Mouse (Mus musculus) liver, embryonic 13.5 days (tissue): Measurements from ENCODE around the gene Klrg1. TPM values are rescaled to one million over a fixed set of nuclear protein-coding genes. Genes with fewer than 3 reads are reported as not detected.

Experiments used
- ATAC-seq: fragments of 200-750 bp; cut with Nextera tagmentation; 2 replicates; pipeline ENCODE4 v1.8.0; 2017; ENCODE audit warnings: low read depth, mild to moderate bottlenecking, moderate number of reproducible peaks, moderate library complexity
- DNase-seq: peaks from one replicate; pipeline ENCODE4 v3.0.0; 2022
- H3K27ac ChIP-seq: fragments of 300-500 bp; sonication (generic); 2 replicates; pipeline ENCODE4 v1.5.1; 2015; ENCODE audit warnings: moderate library complexity, mild to moderate bottlenecking, inconsistent platforms
- H3K27me3 ChIP-seq: fragments of 300-500 bp; sonication (generic); 2 replicates; pipeline ENCODE4 v1.6.1; 2015; ENCODE audit warnings: mild to moderate bottlenecking, inconsistent platforms
- H3K36me3 ChIP-seq: fragments of 300-500 bp; sonication (generic); 2 replicates; pipeline ENCODE4 v1.6.1; 2015; ENCODE audit warnings: mild to moderate bottlenecking, inconsistent platforms
- H3K4me1 ChIP-seq: fragments of 300-500 bp; sonication (generic); replicated peaks from 2 replicates; pipeline ENCODE4 v1.6.1; 2015; ENCODE audit warnings: inconsistent platforms
- H3K4me2 ChIP-seq: fragments of 300-500 bp; sonication (generic); 2 replicates; pipeline ENCODE4 v1.6.1; 2015; ENCODE audit warnings: inconsistent platforms, mild to moderate bottlenecking, moderate library complexity
- H3K4me3 ChIP-seq: fragments of 300-500 bp; sonication (generic); replicated peaks from 2 replicates; pipeline ENCODE4 v1.5.1; 2015; ENCODE audit warnings: mild to moderate bottlenecking, inconsistent platforms
- H3K9ac ChIP-seq: fragments of 300-500 bp; sonication (generic); 2 replicates; pipeline ENCODE4 v1.6.1; 2015; ENCODE audit warnings: mild to moderate bottlenecking, inconsistent platforms
- H3K9me3 ChIP-seq: fragments of 300-500 bp; sonication (generic); replicated peaks from 2 replicates; pipeline ENCODE4 v1.6.1; 2016; ENCODE audit warnings: inconsistent platforms
- WGBS: fragments of 180-500 bp; shearing (Covaris S2); methylation state at CpG from one replicate; pipeline ENCODE4 v1.1.7; 2015; ENCODE audit not compliant: insufficient replicate concordance; 5-methylcytosine and 5-hydroxymethylcytosine counted together
- polyA plus RNA-seq: library from polyadenylated mRNA; unstranded; fragments of >200 nt; fragmentation: Nextera tagmentation; extraction: Ambion mirVana; gene quantifications from 2 replicates; pipeline ENCODE4 v1.2.1, GENCODE M21; 2015

Gene Klrg1
- polyA plus RNA-seq, 1 experiment from 2014 or later = not detected

DNA sequence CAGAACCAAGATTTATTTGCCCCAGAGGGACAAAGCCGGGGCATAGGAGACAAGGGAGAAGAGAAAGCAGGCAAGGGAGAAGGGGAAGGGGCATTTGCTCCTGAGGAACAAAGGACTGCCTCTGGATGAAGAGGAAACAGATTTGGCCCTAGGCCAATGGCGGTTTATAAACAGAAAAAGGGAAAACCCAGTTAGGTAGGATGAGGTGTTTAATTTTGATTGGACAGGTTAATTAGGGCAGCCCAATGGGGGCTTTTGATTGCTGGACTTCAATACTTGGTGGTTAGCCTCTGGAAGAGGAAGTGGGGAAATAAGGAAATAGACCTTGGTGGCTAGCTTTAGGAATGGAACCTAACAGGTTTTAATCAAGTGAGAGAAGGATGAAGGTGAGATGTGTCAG is 9.5 kb upstream of the Klrg1 start:
- DNase-seq (no peak), ATAC-seq (no peak)
- Histone ChIP-seq H3K9me3 (no peaks in the 10 kb centered on the region), H3K4me2 (no peak overlapping the region), H3K27me3 (no peaks in the 10 kb centered on the region), H3K4me3 (no peak overlapping the region), H3K4me1 (peaks cover 3% of the 10 kb centered on the region; the same call in 1 of the 2 replicates), H3K36me3 (no peaks in the 10 kb centered on the region), H3K9ac (no peak overlapping the region), H3K27ac (no peak overlapping the region)
- WGBS = 54% methylated on average over 2 of the region's 2 CpGs

GRCm38 (mm10) chr6:122291735-122292134 is 9.1 kb upstream of the Klrg1 start:
- H3K9me3 ChIP-seq = no peaks in the 10 kb centered on the region
- H3K4me2 ChIP-seq = no peak overlapping the region
- no peaks in the 10 kb centered on the region for H3K36me3 ChIP-seq
- H3K27ac ChIP-seq = no peak overlapping the region
- H3K4me3 ChIP-seq = no peak overlapping the region
- H3K27me3 ChIP-seq = no peaks in the 10 kb centered on the region
- DNase-seq (no peak), ATAC-seq (no peak)
- H3K9ac ChIP-seq = no peak overlapping the region
- WGBS = 50% methylated on average over 3 of the region's 3 CpGs
- no peaks in the 10 kb centered on the region for H3K4me1 ChIP-seq

DNA sequence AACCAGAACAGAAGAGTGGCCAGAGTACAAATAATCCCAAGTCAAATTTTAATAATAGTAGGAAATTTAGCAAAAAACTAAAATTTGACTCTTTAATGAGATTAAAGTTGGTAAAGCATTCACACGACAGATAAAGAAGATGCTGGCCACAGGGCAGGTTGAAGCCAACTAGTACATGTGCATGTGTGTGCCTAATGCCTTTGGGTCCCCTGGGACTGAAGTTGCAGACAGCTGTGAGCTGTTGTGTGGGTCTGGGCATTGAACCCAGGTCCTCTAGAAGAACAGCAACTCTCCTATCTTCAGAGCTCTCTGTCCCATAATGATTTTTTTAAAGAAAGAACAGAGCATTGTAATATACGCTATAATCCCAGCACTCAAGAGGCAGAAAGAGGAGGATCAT is 8.6 kb upstream of the Klrg1 start:
- Histone ChIP-seq H3K9ac (no peak overlapping the region), H3K27ac (no peak overlapping the region), H3K36me3 (no peaks in the 10 kb centered on the region), H3K4me1 (no peaks in the 10 kb centered on the region), H3K9me3 (no peaks in the 10 kb centered on the region), H3K27me3 (no peaks in the 10 kb centered on the region), H3K4me3 (no peak overlapping the region), H3K4me2 (no peak overlapping the region)
- WGBS = 60% methylated on average over 2 of the region's 2 CpGs
- no peak for DNase-seq
- no peak for ATAC-seq

DNA sequence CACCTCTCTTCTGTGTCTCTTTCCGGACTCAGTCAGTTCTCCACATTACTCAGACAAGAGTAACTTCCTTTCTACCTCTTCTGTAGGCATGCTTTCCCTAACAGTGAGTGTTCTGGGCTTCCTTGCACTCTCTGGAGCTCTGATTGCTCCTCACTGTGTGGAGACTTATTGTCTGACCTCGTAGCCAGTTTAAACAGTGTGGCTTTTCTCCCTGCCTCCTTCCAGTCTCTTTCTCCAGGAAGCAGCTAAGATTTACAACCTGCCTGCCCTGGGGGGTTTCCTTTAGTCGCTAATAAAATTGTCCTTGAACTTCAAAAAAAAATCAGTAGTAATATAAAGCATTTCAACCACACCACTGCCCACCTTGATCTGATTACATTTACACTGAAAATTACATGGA is 7.6 kb upstream of the Klrg1 start:
- DNase-seq (no peak), ATAC-seq (no peak)
- Histone ChIP-seq H3K9me3 (no peaks in the 10 kb centered on the region), H3K27me3 (no peaks in the 10 kb centered on the region), H3K27ac (no peak overlapping the region), H3K36me3 (no peaks in the 10 kb centered on the region), H3K4me3 (no peak overlapping the region), H3K4me2 (no peak overlapping the region), H3K4me1 (no peaks in the 10 kb centered on the region), H3K9ac (no peak overlapping the region)
- WGBS = 27% methylated on average over 3 of the region's 3 CpGs

DNA sequence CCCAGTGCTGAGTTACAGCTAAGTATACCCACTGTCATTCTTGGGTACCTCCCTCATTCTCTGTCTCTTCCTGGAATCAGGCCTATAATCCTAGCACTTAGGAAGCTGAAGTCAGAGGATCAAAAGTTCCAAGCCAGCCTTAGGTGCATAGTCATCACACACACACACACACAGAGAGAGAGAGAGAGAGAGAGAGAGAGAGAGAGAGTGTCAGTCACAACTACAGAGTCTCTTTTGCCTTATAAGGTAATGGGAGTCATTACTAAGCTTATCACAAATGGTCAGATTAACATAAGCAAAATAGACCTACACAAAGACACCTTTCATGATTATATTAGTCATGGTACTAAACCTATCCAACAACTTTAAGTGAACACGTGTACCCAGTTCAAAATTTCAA is 6.6 kb upstream of the Klrg1 start:
- 50% methylated on average over 1 of the region's 1 CpGs for WGBS
- H3K27ac ChIP-seq = no peak overlapping the region
- DNase-seq (no peak), ATAC-seq (no peak)
- H3K36me3 ChIP-seq = no peaks in the 10 kb centered on the region
- no peaks in the 10 kb centered on the region for H3K9me3 ChIP-seq
- H3K4me2 ChIP-seq = no peak overlapping the region
- H3K9ac ChIP-seq = no peak overlapping the region
- no peaks in the 10 kb centered on the region for H3K27me3 ChIP-seq
- H3K4me3 ChIP-seq = no peak overlapping the region
- H3K4me1 ChIP-seq = no peaks in the 10 kb centered on the region

DNA sequence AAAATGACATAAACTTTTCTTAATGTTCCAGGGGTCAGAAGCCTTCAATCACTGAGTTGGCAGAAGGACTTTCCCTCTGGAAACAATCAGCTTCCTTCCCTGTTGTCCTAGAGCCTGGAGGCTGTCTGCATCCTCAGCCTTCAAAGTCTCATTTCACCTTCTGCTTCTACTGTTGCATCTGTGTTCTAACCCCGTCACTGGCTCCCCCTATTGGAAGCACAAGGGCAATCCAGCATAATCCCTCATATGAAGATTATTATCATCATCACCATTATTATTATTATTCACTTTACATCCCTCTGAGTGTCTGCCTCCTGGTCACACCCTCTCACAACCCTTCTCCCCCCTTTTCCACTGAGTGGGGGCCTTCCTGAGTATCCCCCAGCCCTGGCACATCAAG is 5.6 kb upstream of the Klrg1 start:
- no peak overlapping the region for H3K4me2 ChIP-seq
- 33% methylated on average over 1 of the region's 1 CpGs for whole genome bisulfite sequencing
- no peak for DNase-seq

DNA sequence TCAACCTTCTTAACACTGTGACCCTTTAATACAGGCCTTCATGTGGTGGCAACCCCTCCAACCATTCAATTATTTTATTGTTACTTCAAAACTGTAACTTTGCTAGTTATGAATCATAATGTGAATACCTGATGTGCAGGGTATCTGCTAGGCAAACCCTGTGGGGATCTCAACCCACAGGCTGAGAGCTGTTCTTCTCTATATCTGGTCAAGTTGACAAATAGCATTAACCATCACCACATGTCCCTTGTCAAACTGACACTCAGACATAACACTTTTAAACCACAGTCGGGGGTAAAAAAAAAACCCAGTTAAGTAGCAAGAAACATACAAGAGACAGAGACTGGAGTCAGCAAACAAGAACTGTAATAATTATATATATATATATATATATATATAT is 2.1 kb upstream of the Klrg1 start:
- 35% methylated on average over 1 of the region's 1 CpGs for WGBS
- H3K36me3 ChIP-seq = no peaks in the 10 kb centered on the region
- no peaks in the 10 kb centered on the region for H3K27me3 ChIP-seq
- H3K4me1 ChIP-seq = no peaks in the 10 kb centered on the region
- no peak overlapping the region for H3K27ac ChIP-seq
- no peak for ATAC-seq
- H3K9ac ChIP-seq = no peak overlapping the region
- no peaks in the 10 kb centered on the region for H3K9me3 ChIP-seq
- no peak overlapping the region for H3K4me2 ChIP-seq
- no peak overlapping the region for H3K4me3 ChIP-seq
- DNase-seq = no peak

More for the DNA sequence above, 5.6 kb upstream of the Klrg1 start:
- no peaks in the 10 kb centered on the region for H3K27me3 ChIP-seq
- H3K4me1 ChIP-seq = no peaks in the 10 kb centered on the region
- H3K36me3 ChIP-seq = no peaks in the 10 kb centered on the region
- no peak overlapping the region for H3K9ac ChIP-seq
- no peak for ATAC-seq
- H3K9me3 ChIP-seq = no peaks in the 10 kb centered on the region
- no peak overlapping the region for H3K4me3 ChIP-seq
- H3K27ac ChIP-seq = no peak overlapping the region

DNA sequence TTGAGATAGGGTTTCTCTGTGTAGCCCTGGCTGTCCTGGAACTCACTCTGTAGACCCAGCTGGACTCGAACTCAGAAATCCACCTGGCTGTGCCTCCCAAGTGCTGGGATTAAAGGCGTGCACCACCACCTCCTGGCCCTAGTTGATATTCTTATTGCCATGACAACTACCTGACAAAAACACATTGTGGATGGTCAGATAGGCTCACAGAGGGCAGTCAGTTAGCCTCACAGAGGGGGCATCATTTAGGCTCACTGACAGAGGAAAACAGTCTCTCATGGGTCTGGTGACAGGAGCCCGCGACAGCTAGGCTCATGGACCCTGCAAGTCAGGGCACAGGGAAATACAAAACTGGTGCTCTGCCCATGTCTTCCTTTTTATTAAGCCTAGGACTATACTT is 1.6 kb upstream of the Klrg1 start:
- H3K4me2 ChIP-seq = no peak overlapping the region
- no peak overlapping the region for H3K9ac ChIP-seq
- ATAC-seq (peak; percentile 47; the same call in 1 of the 2 replicates), DNase-seq (no peak)
- H3K4me1 ChIP-seq = no peaks in the 10 kb centered on the region
- H3K9me3 ChIP-seq = no peaks in the 10 kb centered on the region
- H3K27me3 ChIP-seq = no peaks in the 10 kb centered on the region
- WGBS = 50% methylated on average over 4 of the region's 4 CpGs
- no peaks in the 10 kb centered on the region for H3K36me3 ChIP-seq
- no peak overlapping the region for H3K27ac ChIP-seq
- H3K4me3 ChIP-seq = no peak overlapping the region

DNA sequence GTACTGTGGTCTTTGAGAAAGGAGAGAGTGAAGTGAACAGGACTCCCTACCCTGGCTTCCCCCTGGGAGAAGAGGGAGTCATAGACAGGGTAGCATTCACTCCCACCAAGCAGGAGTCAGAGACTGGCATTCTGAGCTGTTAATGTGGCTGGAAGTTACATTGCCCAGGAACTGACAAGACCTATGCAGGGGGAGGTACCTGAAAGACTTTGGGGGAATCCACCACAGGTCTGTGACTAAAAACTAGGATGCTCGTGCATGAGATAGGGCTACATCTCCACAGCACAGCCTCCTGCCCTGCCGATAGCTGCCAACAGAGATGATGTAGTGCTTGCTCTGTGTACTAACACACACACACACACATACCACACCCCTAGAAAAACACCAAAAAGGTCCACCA is 747 bp upstream of the Klrg1 start:
- DNase-seq = no peak
- Histone ChIP-seq H3K4me3 (no peak overlapping the region), H3K4me1 (no peaks in the 10 kb centered on the region), H3K4me2 (no peak overlapping the region), H3K9me3 (no peaks in the 10 kb centered on the region), H3K27ac (no peak overlapping the region), H3K36me3 (no peaks in the 10 kb centered on the region), H3K27me3 (no peaks in the 10 kb centered on the region), H3K9ac (no peak overlapping the region)
- ATAC-seq = no peak
- WGBS = 78% methylated on average over 2 of the region's 2 CpGs

GRCm38 (mm10) chr6:122276565-122276964 is 6.1 kb downstream of the Klrg1 start:
- Histone ChIP-seq H3K4me3 (no peak overlapping the region), H3K36me3 (no peaks in the 10 kb centered on the region), H3K27ac (no peak overlapping the region), H3K27me3 (no peaks in the 10 kb centered on the region), H3K9ac (no peak overlapping the region), H3K4me2 (no peak overlapping the region), H3K9me3 (no peaks in the 10 kb centered on the region), H3K4me1 (peaks cover 9% of the 10 kb centered on the region)
- WGBS = 75% methylated on average over 7 of the region's 7 CpGs
- ATAC-seq = no peak
- DNase-seq = no peak

DNA sequence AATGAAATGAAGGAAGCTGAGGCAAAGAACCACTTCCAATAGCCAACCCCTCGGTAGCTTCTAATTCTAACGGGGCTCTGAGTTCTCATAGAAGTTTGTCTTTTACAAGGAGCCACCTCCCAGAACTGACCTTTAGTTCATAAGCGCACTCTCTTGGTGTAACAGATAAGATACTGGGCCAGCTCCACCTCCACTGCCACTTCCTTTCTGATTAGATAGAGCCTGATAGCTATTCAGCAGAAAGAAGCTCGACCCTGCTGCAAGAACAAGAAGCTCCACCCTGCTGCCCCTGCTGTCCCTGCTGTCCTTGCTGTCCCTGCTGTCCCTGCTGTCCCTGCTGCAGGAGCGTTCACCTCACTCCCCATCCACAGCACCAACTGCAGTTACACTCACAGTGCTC is 8.1 kb downstream of the Klrg1 start:
- H3K27ac ChIP-seq = no peak overlapping the region
- no peaks in the 10 kb centered on the region for H3K9me3 ChIP-seq
- 5% methylated on average over 5 of the region's 5 CpGs for whole genome bisulfite sequencing
- ATAC-seq (peak; percentile 71; the same call in 1 of the 2 replicates), DNase-seq (no peak)
- H3K9ac ChIP-seq = no peak overlapping the region
- H3K27me3 ChIP-seq = no peaks in the 10 kb centered on the region
- H3K36me3 ChIP-seq = no peaks in the 10 kb centered on the region
- no peak overlapping the region for H3K4me2 ChIP-seq
- peaks cover 9% of the 10 kb centered on the region for H3K4me1 ChIP-seq
- H3K4me3 ChIP-seq = no peak overlapping the region

DNA sequence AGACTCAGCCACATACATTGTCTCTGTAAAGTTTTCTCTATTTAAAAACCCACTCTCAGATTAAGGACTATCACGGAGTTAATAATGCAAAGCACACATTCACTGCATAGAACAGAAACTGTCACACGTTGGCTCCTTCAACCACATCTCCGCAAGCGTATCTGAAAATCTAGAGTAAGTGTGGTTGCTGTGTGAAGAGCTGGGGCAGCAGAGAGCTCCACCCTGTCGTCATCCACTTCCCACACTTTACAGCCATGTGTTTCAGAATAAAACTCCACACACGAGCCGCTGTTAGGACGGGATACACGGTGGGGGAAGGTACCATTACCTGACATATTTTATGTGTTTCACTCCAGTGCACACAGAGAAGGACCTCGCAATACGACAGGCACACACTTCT is 12.5 kb downstream of the Klrg1 start:
- no peaks in the 10 kb centered on the region for H3K9me3 ChIP-seq
- H3K4me2 ChIP-seq = no peak overlapping the region
- peaks cover 9% of the 10 kb centered on the region for H3K4me1 ChIP-seq
- H3K4me3 ChIP-seq = no peak overlapping the region
- H3K9ac ChIP-seq = no peak overlapping the region
- ATAC-seq = no peak
- no peak for DNase-seq
- no peaks in the 10 kb centered on the region for H3K36me3 ChIP-seq
- H3K27me3 ChIP-seq = no peaks in the 10 kb centered on the region
- H3K27ac ChIP-seq = no peak overlapping the region
- 53% methylated on average over 11 of the region's 11 CpGs for WGBS
